Mouse (Mus musculus) heart, embryonic 14.5 days (tissue): ENCODE results near the gene Cyp1a1. TPM values are rescaled to one million over a fixed set of nuclear protein-coding genes. Genes with fewer than 3 reads are reported as not detected.

Experiments
- ATAC-seq: fragments of 200-750 bp; cut with Nextera tagmentation; 2 replicates; pipeline ENCODE4 v1.8.0; 2017; ENCODE audit warnings: low read depth, moderate TSS enrichment; ENCODE audit not compliant: insufficient number of reproducible peaks, insufficient read depth, low FRiP score
- H3K27ac ChIP-seq, 2 experiments: fragments of 200-500 bp in 1 of 2; fragments of 300-500 bp in 1 of 2; sonication (generic) in 1 of 2; replicated peaks in 1 of 2; 2 replicates each; pipeline ENCODE4 v1.5.1; 2012 to 2014; ENCODE audit warnings: low read depth in 2 of 2, low read length in 2 of 2, control low read depth in 1 of 2, mild to moderate bottlenecking in 1 of 2, mixed read lengths in 1 of 2; ENCODE audit not compliant: control insufficient read depth in 1 of 2, insufficient read depth in 1 of 2
- H3K27me3 ChIP-seq: fragments of 300-500 bp; sonication (generic); 2 replicates; pipeline ENCODE4 v1.6.1; 2014; ENCODE audit warnings: mild to moderate bottlenecking, low read length, control low read depth; ENCODE audit not compliant: control insufficient read depth, insufficient read depth
- H3K36me3 ChIP-seq: fragments of 300-500 bp; sonication (generic); 2 replicates; pipeline ENCODE4 v1.6.1; 2014; ENCODE audit warnings: mild to moderate bottlenecking, control low read depth, low read length, mixed read lengths; ENCODE audit not compliant: control insufficient read depth, insufficient read depth
- H3K4me1 ChIP-seq, 2 experiments: fragments of 200-500 bp in 1 of 2; fragments of 300-500 bp in 1 of 2; sonication (generic) in 1 of 2; 2 replicates each; pipeline ENCODE4 v1.6.1; 2012 to 2014; ENCODE audit warnings: low read length in 2 of 2, control low read depth in 1 of 2, mixed read lengths in 1 of 2; ENCODE audit not compliant: control insufficient read depth in 2 of 2, insufficient read depth in 2 of 2
- H3K4me2 ChIP-seq: fragments of 300-500 bp; sonication (generic); 2 replicates; pipeline ENCODE4 v1.6.1; 2014; ENCODE audit warnings: mild to moderate bottlenecking, low read length
- H3K4me3 ChIP-seq, 2 experiments: fragments of 200-500 bp in 1 of 2; fragments of 300-500 bp in 1 of 2; sonication (generic) in 1 of 2; 2 replicates each; pipeline ENCODE4 v1.5.1; 2012 to 2014; ENCODE audit warnings: low read length in 2 of 2, mild to moderate bottlenecking in 2 of 2, control low read depth in 1 of 2, low read depth in 1 of 2, moderate library complexity in 1 of 2; ENCODE audit not compliant: control insufficient read depth in 1 of 2, insufficient read depth in 1 of 2
- H3K9ac ChIP-seq: fragments of 300-500 bp; sonication (generic); 2 replicates; pipeline ENCODE4 v1.6.1; 2014; ENCODE audit warnings: mild to moderate bottlenecking, low read length
- H3K9me3 ChIP-seq: fragments of 300-500 bp; sonication (generic); 2 replicates; pipeline ENCODE4 v1.6.1; 2016; ENCODE audit warnings: low read length, control low read depth; ENCODE audit not compliant: control insufficient read depth
- WGBS: fragments of 180-500 bp; shearing (Covaris S2); extraction: QIAGEN DNeasy Blood & Tissue Kit; methylation state at CpG from one replicate; pipeline ENCODE4 v1.1.7; 2014; 5-methylcytosine and 5-hydroxymethylcytosine counted together
- polyA plus RNA-seq: library from polyadenylated mRNA; unstranded; fragments of >200 nt; fragmentation: Nextera tagmentation; extraction: Ambion mirVana; gene quantifications from 2 replicates; pipeline ENCODE4 v1.2.1, GENCODE M21; 2014

Cyp1a1 gene
- polyA plus RNA-seq, 1 experiment from 2014 or later = not detected

DNA sequence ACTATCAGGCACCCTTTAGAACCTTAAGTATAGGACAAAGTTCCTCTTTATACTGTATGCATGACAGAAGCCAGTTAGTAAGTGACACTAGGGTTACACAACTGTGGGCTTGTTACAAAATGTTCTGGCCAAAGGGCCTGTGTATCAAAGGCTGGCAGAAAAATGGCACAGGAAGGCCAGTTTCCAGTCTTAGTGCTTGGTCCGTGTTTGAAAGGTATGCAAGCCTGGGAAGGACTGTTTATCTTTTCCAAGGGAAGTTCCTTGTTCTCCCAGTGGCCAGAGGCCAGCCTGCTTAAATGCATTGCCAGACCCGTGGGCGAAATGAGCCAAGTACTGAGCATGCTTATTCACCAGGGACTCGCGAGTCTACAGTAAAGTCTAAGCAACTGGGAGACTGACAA, 35.6 kb downstream of the Cyp1a1 start:
- Histone ChIP-seq H3K27me3 (no peaks in the 10 kb centered on the region), H3K4me1 (peaks cover 0 to 11% of the 10 kb centered on the region in 2 experiments; a peak in 2 of 4 replicates), H3K9ac (no peak overlapping the region), H3K27ac (peak overlapping the region; percentile 16 to 20; a peak in 1 of 4 replicates), H3K36me3 (peaks cover 56% of the 10 kb centered on the region), H3K9me3 (no peaks in the 10 kb centered on the region), H3K4me2 (no peak overlapping the region), H3K4me3 (no peak overlapping the region)
- WGBS = 46% methylated on average over 5 of the region's 5 CpGs
- ATAC-seq = no peak

DNA sequence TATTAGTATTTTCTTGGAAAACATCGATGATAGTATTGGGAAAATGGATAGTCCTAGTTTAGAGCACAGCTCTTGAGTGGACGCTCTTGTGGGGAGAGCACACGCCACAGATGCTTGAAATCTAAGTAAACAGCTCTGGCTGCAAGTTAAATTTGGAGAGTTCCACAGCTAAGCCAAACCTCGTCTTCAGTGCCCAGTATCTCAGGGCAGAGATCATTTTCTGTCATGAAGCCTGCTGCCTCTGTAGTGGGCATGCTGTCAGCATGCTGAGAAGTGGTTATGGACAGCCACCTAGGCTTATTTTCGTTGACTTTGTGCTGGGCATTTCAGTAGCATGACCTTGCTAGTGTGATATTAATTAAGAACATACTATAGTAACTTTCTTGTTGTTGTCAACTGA, 36.1 kb downstream of the Cyp1a1 start:
- WGBS = 75% methylated on average over 5 of the region's 5 CpGs
- Histone ChIP-seq H3K27me3 (no peaks in the 10 kb centered on the region), H3K9ac (no peak overlapping the region), H3K4me1 (peaks cover 0 to 11% of the 10 kb centered on the region in 2 experiments; a peak in 2 of 4 replicates), H3K36me3 (peaks cover 52% of the 10 kb centered on the region), H3K4me2 (no peak overlapping the region), H3K9me3 (no peaks in the 10 kb centered on the region), H3K27ac (peak overlapping the region in 1 of 2 experiments; percentile 20; a peak in 1 of 4 replicates), H3K4me3 (no peak overlapping the region)
- no peak for ATAC-seq

DNA sequence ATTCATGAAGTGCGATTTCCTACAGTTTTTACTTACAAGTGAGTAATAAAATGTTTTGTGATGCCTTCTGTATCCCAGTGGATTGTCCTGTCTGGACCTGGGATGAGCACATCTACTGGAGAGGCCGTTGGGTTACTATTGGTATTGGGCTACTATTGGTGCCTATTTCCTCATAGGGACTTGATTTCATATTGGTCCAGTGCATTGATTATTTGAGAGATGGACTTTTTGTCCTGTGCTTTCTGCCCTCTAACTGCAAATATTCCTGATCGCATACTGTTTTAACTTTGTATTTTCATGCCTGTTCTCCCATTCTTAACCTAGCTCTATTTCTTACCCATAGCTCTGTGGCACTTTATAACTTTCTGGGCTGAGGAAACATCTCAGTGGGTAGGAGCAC, 37.0 kb downstream of the Cyp1a1 start:
- H3K4me2 ChIP-seq = no peak overlapping the region
- WGBS = 92% methylated on average over 3 of the region's 3 CpGs
- peaks cover 55% of the 10 kb centered on the region for H3K36me3 ChIP-seq
- no peak for ATAC-seq
- no peaks in the 10 kb centered on the region for H3K9me3 ChIP-seq
- no peak overlapping the region for H3K27ac ChIP-seq
- no peaks in the 10 kb centered on the region for H3K27me3 ChIP-seq
- peaks cover 0 to 11% of the 10 kb centered on the region in 2 experiments; a peak in 2 of 4 replicates for H3K4me1 ChIP-seq
- no peak overlapping the region for H3K4me3 ChIP-seq
- H3K9ac ChIP-seq = no peak overlapping the region

DNA sequence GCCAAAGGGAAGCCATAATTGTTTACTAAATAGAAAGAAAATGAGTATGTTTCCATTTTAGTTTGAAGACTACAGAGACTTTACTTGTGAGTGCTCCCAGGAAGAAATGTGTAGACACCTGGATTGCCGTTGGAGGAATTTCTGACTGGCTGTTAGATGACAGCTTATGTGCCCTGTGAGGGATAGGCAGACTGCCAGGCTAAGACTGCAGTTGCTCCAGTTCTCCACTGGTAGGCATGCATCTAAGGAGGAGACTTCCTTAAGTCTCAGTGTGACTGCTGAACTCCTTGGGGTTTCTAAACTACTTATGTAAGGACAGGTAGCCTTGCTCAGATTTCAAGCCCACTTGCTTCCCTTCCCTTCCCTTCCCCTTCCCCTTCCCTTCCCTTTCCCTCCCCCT, 40.6 kb downstream of the Cyp1a1 start:
- no peaks in the 10 kb centered on the region for H3K27me3 ChIP-seq
- H3K36me3 ChIP-seq = peaks cover 41% of the 10 kb centered on the region
- no peak overlapping the region for H3K27ac ChIP-seq
- H3K9ac ChIP-seq = no peak overlapping the region
- no peak for ATAC-seq
- no peak overlapping the region for H3K4me3 ChIP-seq
- H3K4me2 ChIP-seq = no peak overlapping the region
- H3K4me1 ChIP-seq = peaks cover 0 to 10% of the 10 kb centered on the region in 2 experiments; a peak in 2 of 4 replicates
- 73% methylated on average over 1 of the region's 1 CpGs for WGBS
- H3K9me3 ChIP-seq = no peaks in the 10 kb centered on the region

GRCm38 (mm10) chr9:57733606-57734005, 45.9 kb downstream of the Cyp1a1 start:
- WGBS = 92% methylated on average over 6 of the region's 6 CpGs
- no peak overlapping the region for H3K4me3 ChIP-seq
- no peak overlapping the region for H3K27ac ChIP-seq
- H3K27me3 ChIP-seq = no peaks in the 10 kb centered on the region
- no peaks in the 10 kb centered on the region for H3K9me3 ChIP-seq
- peaks cover 20% of the 10 kb centered on the region for H3K36me3 ChIP-seq
- no peak overlapping the region for H3K4me2 ChIP-seq
- no peak overlapping the region for H3K9ac ChIP-seq
- ATAC-seq = no peak
- peaks cover 0 to 8% of the 10 kb centered on the region in 2 experiments; a peak in 1 of 4 replicates for H3K4me1 ChIP-seq

DNA sequence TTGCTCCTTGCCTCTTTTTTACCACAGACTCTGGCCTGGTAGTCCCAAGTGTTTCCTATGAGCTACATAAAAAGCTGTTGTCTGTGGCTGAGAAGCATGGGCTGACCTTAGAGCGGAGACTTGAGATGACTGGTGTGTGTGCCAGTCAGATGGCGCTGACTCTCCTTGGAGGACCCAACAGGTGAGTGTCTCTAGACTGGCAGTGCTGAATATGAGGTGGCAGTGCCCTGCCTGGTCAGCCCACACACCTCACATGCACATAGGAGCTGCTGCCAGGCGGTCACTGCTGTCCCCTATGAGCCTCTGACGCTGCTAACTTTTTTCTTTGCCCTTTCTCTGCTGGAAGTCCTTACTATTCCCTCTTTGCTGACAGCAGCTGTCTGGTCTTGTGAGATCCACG, 52.1 kb downstream of the Cyp1a1 start:
- no peaks in the 10 kb centered on the region for H3K27me3 ChIP-seq
- no peak for ATAC-seq
- H3K4me2 ChIP-seq = no peak overlapping the region
- peaks cover 0 to 8% of the 10 kb centered on the region in 2 experiments; a peak in 1 of 4 replicates for H3K4me1 ChIP-seq
- H3K9ac ChIP-seq = no peak overlapping the region
- peaks cover 48% of the 10 kb centered on the region for H3K36me3 ChIP-seq
- no peaks in the 10 kb centered on the region for H3K9me3 ChIP-seq
- no peak overlapping the region for H3K27ac ChIP-seq
- H3K4me3 ChIP-seq = no peak overlapping the region
- 88% methylated on average over 5 of the region's 5 CpGs for WGBS

DNA sequence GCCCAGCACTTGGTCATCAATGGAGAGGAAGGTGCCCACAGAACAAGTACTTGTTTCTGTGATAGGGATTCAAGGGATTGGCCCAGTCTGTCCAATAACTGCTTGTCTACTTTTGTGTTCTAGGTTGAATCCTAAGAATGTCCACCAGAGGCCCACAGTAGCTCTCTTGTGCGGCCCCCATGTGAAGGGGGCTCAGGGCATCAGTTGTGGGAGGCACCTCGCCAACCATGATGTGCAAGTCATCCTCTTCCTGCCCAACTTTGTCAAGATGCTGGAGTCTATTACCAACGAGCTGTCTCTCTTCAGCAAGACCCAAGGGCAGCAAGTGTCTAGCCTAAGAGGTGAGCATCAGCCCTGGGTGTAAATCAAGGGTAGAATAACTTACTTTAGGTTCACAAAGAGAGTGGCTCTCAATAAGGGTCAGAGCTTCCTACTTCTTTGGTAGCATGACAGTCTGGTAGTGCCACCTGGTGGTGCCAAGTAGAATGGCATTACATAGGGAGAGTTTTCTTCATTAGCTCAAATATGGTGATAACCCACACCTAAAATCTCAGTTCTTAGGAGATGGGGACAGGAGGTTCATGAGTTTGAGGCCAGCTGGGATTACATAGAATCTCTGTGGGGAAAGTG, 56.8 kb downstream of the Cyp1a1 start:
- no peak overlapping the region for H3K9ac ChIP-seq
- no peak for ATAC-seq
- peaks cover 89% of the 10 kb centered on the region for H3K36me3 ChIP-seq
- H3K4me2 ChIP-seq = no peak overlapping the region
- no peak overlapping the region for H3K4me3 ChIP-seq
- no peak overlapping the region for H3K27ac ChIP-seq
- no peaks in the 10 kb centered on the region for H3K4me1 ChIP-seq
- H3K27me3 ChIP-seq = no peaks in the 10 kb centered on the region
- H3K9me3 ChIP-seq = no peaks in the 10 kb centered on the region
- 69% methylated on average over 3 of the region's 3 CpGs for WGBS

DNA sequence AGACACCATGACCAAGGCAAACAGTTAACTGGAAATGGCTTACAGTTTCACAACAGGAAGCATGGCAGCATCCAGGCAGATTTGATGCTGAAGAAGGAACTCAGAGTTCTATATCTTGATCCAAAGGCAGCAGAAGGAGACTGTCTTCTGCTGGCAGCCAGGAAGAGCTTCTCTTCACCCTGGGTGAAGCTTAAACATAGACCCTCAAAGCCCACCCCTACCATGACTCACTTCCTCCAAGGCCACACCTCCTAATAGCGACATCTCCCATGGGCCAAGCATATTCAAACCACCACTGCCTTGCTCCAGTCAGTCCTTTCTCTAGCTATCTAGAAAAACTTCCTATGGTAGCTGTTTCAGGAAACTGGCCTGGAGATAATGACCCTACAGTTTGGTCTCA, 59.3 kb downstream of the Cyp1a1 start:
- Histone ChIP-seq H3K4me3 (no peak overlapping the region), H3K36me3 (peaks cover 90% of the 10 kb centered on the region), H3K9ac (no peak overlapping the region), H3K4me1 (no peaks in the 10 kb centered on the region), H3K9me3 (no peaks in the 10 kb centered on the region), H3K27me3 (no peaks in the 10 kb centered on the region), H3K4me2 (no peak overlapping the region), H3K27ac (no peak overlapping the region)
- WGBS = 64% methylated on average over 1 of the region's 1 CpGs
- ATAC-seq = no peak
